Mouse (Mus musculus): ENCODE measurements around the gene Pdxk.
"Not testable (repeated sequence)": the region's sequence is repeated elsewhere in the genome, so short reads cannot be mapped to it uniquely, and the experiment has no call there.

Gene Pdxk

GRCm38 (mm10) chr10:78417888-78418287 is 46.9 kb downstream of the Pdxk start:
- DNase-seq (ENCODE audit: low spot score) = peak; percentile 72

- not testable (repeated sequence) for DNase-seq (ENCODE audit: low spot score)
These were observed 49.8 kb downstream of the Pdxk start for GRCm38 (mm10) chr10:78414936-78415335.

- DNase-seq (ENCODE audit: low spot score) = no peak
These were observed 51.6 kb downstream of the Pdxk start for GRCm38 (mm10) chr10:78413152-78413520.

- peak; percentile 97 for DNase-seq (ENCODE audit: low spot score)
These were observed 52.2 kb downstream of the Pdxk start, which contains the start of gene Rrp1 for GRCm38 (mm10) chr10:78412319-78413151. Rrp1 (minus strand) TSS chr10:78413043.

- DNase-seq (ENCODE audit: low spot score) = no peak
These were observed 52.9 kb downstream of the Pdxk start for GRCm38 (mm10) chr10:78411851-78412250.

GRCm38 (mm10) chr10:78409035-78409788 is 55.6 kb downstream of the Pdxk start:
- peak; percentile 84 for DNase-seq (ENCODE audit: low spot score)

- DNase-seq (ENCODE audit: low spot score) = no peak
These were observed 57.6 kb downstream of the Pdxk start for GRCm38 (mm10) chr10:78407132-78407531.

GRCm38 (mm10) chr10:78406152-78406551 is 58.6 kb downstream of the Pdxk start:
- DNase-seq (ENCODE audit: low spot score) = no peak

- DNase-seq (ENCODE audit: low spot score) = peak; percentile 68
These were observed 62.4 kb downstream of the Pdxk start for GRCm38 (mm10) chr10:78402301-78402922.

- peak; percentile 53 for DNase-seq (ENCODE audit: low spot score)
These were observed 63.6 kb downstream of the Pdxk start for GRCm38 (mm10) chr10:78401127-78401526.

GRCm38 (mm10) chr10:78399090-78399657 is 65.6 kb downstream of the Pdxk start:
- DNase-seq (ENCODE audit: low spot score) = peak; percentile 98

- DNase-seq (ENCODE audit: low spot score) = no peak
These were observed 68.2 kb downstream of the Pdxk start for GRCm38 (mm10) chr10:78396625-78396885.

GRCm38 (mm10) chr10:78395819-78396624 is 68.8 kb downstream of the Pdxk start:
- DNase-seq (ENCODE audit: low spot score) = peak; percentile 100

GRCm38 (mm10) chr10:78395377-78395776 is 69.4 kb downstream of the Pdxk start:
- peak; percentile 78 for DNase-seq (ENCODE audit: low spot score)

GRCm38 (mm10) chr10:78392072-78392471 is 72.7 kb downstream of the Pdxk start:
- peak; percentile 79 for DNase-seq (ENCODE audit: low spot score)

- DNase-seq (ENCODE audit: low spot score) = no peak
These were observed 73.7 kb downstream of the Pdxk start for GRCm38 (mm10) chr10:78390982-78391470.

GRCm38 (mm10) chr10:78388216-78388980 is 76.4 kb downstream of the Pdxk start:
- DNase-seq (ENCODE audit: low spot score) = no peak

Measured in MN1 (cell line).